Mouse (Mus musculus): Measurements from ENCODE around the gene Tgm7. TPM values are rescaled to one million over a fixed set of nuclear protein-coding genes. Genes with fewer than 3 reads are reported as not detected.

Gene Tgm7
- polyA plus RNA-seq, 1 experiment, result not detected

GRCm38 (mm10) chr2:121140018-121140882 lies 30.7 kb upstream of the Tgm7 start, which contains the start of the genes Adal and Lcmt2:
Gene Adal, plus strand, starts transcription at chr2:121140428.
Gene Lcmt2, minus strand, starts transcription at chr2:121140653.
- TF ChIP-seq POLR2A (IDR thresholded peaks at IDR 0.05; ENCODE audit: insufficient read length, low read depth) (peak; percentile 77), POLR2AphosphoS2 (IDR thresholded peaks at IDR 0.05; ENCODE audit: insufficient read length, low read depth) (peak; percentile 91), MAX (IDR thresholded peaks at IDR 0.05; ENCODE audit: low read depth) (no peak), SRF (IDR thresholded peaks at IDR 0.05; ENCODE audit: control insufficient read depth, insufficient read length, low read depth) (no peak)
- H3K36me3 ChIP-seq (ENCODE audit: control insufficient read depth, insufficient read depth), result no peaks in the 10 kb centered on the region

GRCm38 (mm10) chr2:121139266-121140017 lies 29.8 kb upstream of the Tgm7 start:
- Histone ChIP-seq H3K36me3 (ENCODE audit: control insufficient read depth, insufficient read depth) (no peaks in the 10 kb centered on the region), H3K27me3 (ENCODE audit: control insufficient read depth, insufficient read depth, insufficient read length) (no peaks in the 10 kb centered on the region), H3K4me2 (ENCODE audit: low read depth) (peak overlapping the region; percentile 74), H3K79me2 (ENCODE audit: control insufficient read depth, insufficient read depth) (no peaks in the 10 kb centered on the region), H3ac (ENCODE audit: control insufficient read depth, insufficient read length) (peak overlapping the region; percentile 90), H3K4me3 (peak overlapping the region; percentile 26)
- TF ChIP-seq POLR2AphosphoS2 (IDR thresholded peaks at IDR 0.05; ENCODE audit: insufficient read length, low read depth) (no peak), MYOD1 (IDR thresholded peaks at IDR 0.05; ENCODE audit: control insufficient read depth in 1 of 3, insufficient read length in 2 of 3, low read depth in 2 of 3) (no peak), REST (IDR thresholded peaks at IDR 0.05; ENCODE audit: insufficient read depth, insufficient read length) (no peak), TCF12 (IDR thresholded peaks at IDR 0.05; ENCODE audit: insufficient read depth, poor library complexity, severe bottlenecking) (no peak), USF1 (IDR thresholded peaks at IDR 0.05; ENCODE audit: low read depth) (no peak), TCF3 (IDR thresholded peaks at IDR 0.05; ENCODE audit: insufficient read length, low read depth) (no peak), POLR2A (IDR thresholded peaks at IDR 0.05; ENCODE audit: insufficient read length, low read depth) (no peak), MYOG (IDR thresholded peaks at IDR 0.05; ENCODE audit: control insufficient read depth in 1 of 3, insufficient read depth in 1 of 3, insufficient read length in 2 of 3, low read depth in 2 of 3) (no peak), CEBPB (IDR thresholded peaks at IDR 0.05; ENCODE audit: insufficient read depth, poor library complexity, severe bottlenecking) (no peak), MAX (IDR thresholded peaks at IDR 0.05; ENCODE audit: low read depth) (no peak), SRF (IDR thresholded peaks at IDR 0.05; ENCODE audit: control insufficient read depth, insufficient read length, low read depth) (no peak)

More at GRCm38 (mm10) chr2:121140018-121140882, 30.7 kb upstream of the Tgm7 start, which contains the start of the genes Adal and Lcmt2:
- Histone ChIP-seq H3K79me2 (ENCODE audit: control insufficient read depth, insufficient read depth) (no peaks in the 10 kb centered on the region), H3K4me2 (ENCODE audit: low read depth) (peak within 1 kb of the TSS; percentile 74), H3ac (ENCODE audit: control insufficient read depth, insufficient read length) (peak within 1 kb of the TSS; percentile 90), H3K4me3 (peak within 1 kb of the TSS; percentile 26), H3K27me3 (ENCODE audit: control insufficient read depth, insufficient read depth, insufficient read length) (no peaks in the 10 kb centered on the region)

GRCm38 (mm10) chr2:121137371-121137770 lies 27.8 kb upstream of the Tgm7 start:
- Histone ChIP-seq H3K4me3 (no peak overlapping the region), H3K79me2 (ENCODE audit: control insufficient read depth, insufficient read depth) (no peaks in the 10 kb centered on the region), H3ac (ENCODE audit: control insufficient read depth, insufficient read length) (no peak overlapping the region), H3K4me2 (ENCODE audit: low read depth) (no peak overlapping the region), H3K36me3 (ENCODE audit: control insufficient read depth, insufficient read depth) (no peaks in the 10 kb centered on the region), H3K27me3 (ENCODE audit: control insufficient read depth, insufficient read depth, insufficient read length) (no peaks in the 10 kb centered on the region)
- TF ChIP-seq CEBPB (IDR thresholded peaks at IDR 0.05; ENCODE audit: insufficient read depth, poor library complexity, severe bottlenecking) (peak; percentile 47; the same call in 1 of the 2 replicates), POLR2AphosphoS2 (IDR thresholded peaks at IDR 0.05; ENCODE audit: insufficient read length, low read depth) (no peak)

- Histone ChIP-seq H3K4me3 (no peak overlapping the region), H3ac (ENCODE audit: control insufficient read depth, insufficient read length) (no peak overlapping the region), H3K4me2 (ENCODE audit: low read depth) (no peak overlapping the region), H3K27me3 (ENCODE audit: control insufficient read depth, insufficient read depth, insufficient read length) (no peaks in the 10 kb centered on the region), H3K36me3 (ENCODE audit: control insufficient read depth, insufficient read depth) (no peaks in the 10 kb centered on the region), H3K79me2 (ENCODE audit: control insufficient read depth, insufficient read depth) (no peaks in the 10 kb centered on the region)
- no peak for TF ChIP-seq MYOG (IDR thresholded peaks at IDR 0.05; ENCODE audit: control insufficient read depth in 1 of 3, insufficient read depth in 1 of 3, insufficient read length in 2 of 3, low read depth in 2 of 3)
- TF ChIP-seq POLR2A (IDR thresholded peaks at IDR 0.05; ENCODE audit: insufficient read length, low read depth), result no peak
- no peak for TF ChIP-seq CEBPB (IDR thresholded peaks at IDR 0.05; ENCODE audit: insufficient read depth, poor library complexity, severe bottlenecking)
- TF ChIP-seq USF1 (IDR thresholded peaks at IDR 0.05; ENCODE audit: low read depth), result no peak
- no peak for TF ChIP-seq TCF3 (IDR thresholded peaks at IDR 0.05; ENCODE audit: insufficient read length, low read depth)
- no peak for TF ChIP-seq E2F4 (IDR thresholded peaks at IDR 0.05; ENCODE audit: insufficient read depth)
- TF ChIP-seq MAX (IDR thresholded peaks at IDR 0.05; ENCODE audit: low read depth), result no peak
- TF ChIP-seq REST (IDR thresholded peaks at IDR 0.05; ENCODE audit: insufficient read depth, insufficient read length), result no peak
- TF ChIP-seq MYOD1 (IDR thresholded peaks at IDR 0.05; ENCODE audit: control insufficient read depth in 1 of 3, insufficient read length in 2 of 3, low read depth in 2 of 3), result no peak
- no peak for TF ChIP-seq POLR2AphosphoS2 (IDR thresholded peaks at IDR 0.05; ENCODE audit: insufficient read length, low read depth)
- no peak for TF ChIP-seq SRF (IDR thresholded peaks at IDR 0.05; ENCODE audit: control insufficient read depth, insufficient read length, low read depth)
- no peak for TF ChIP-seq TCF12 (IDR thresholded peaks at IDR 0.05; ENCODE audit: insufficient read depth, poor library complexity, severe bottlenecking)
These were observed 23.2 kb upstream of the Tgm7 start for GRCm38 (mm10) chr2:121132822-121133221.

Measured in myocyte (in vitro differentiated cells).